Mouse (Mus musculus) intestine, embryonic 14.5 days (tissue): ENCODE data around the gene Epor. TPM values are rescaled to one million over a fixed set of nuclear protein-coding genes. Genes with fewer than 3 reads are reported as not detected.

Experiments
- ATAC-seq: fragments of 200-750 bp; cut with Nextera tagmentation; replicated peaks from 2 replicates; pipeline ENCODE4 v1.8.0; 2017; ENCODE audit warnings: low read depth, moderate number of reproducible peaks, moderate TSS enrichment, moderate library complexity; ENCODE audit not compliant: low FRiP score, low TSS enrichment
- DNase-seq: peaks from one replicate; pipeline ENCODE4 v3.0.0-alpha.2; 2018; ENCODE audit warnings: low spot score
- H3K27ac ChIP-seq: fragments of 300-500 bp; sonication (generic); 2 replicates; pipeline ENCODE4 v1.5.1; 2014; ENCODE audit warnings: low read depth, mild to moderate bottlenecking, control low read depth
- H3K27me3 ChIP-seq: fragments of 300-500 bp; sonication (generic); replicated peaks from 2 replicates; pipeline ENCODE4 v1.6.1; 2014; ENCODE audit warnings: low read length, control low read depth; ENCODE audit not compliant: control insufficient read depth, insufficient read depth
- H3K36me3 ChIP-seq: fragments of 300-500 bp; sonication (generic); 2 replicates; pipeline ENCODE4 v1.6.1; 2014; ENCODE audit warnings: low read length, control low read depth; ENCODE audit not compliant: control insufficient read depth, insufficient read depth
- H3K4me1 ChIP-seq: fragments of 300-500 bp; sonication (generic); replicated peaks from 2 replicates; pipeline ENCODE4 v1.6.1; 2014; ENCODE audit warnings: low read length, control low read depth, mixed read lengths; ENCODE audit not compliant: control insufficient read depth, insufficient read depth
- H3K4me2 ChIP-seq: fragments of 300-500 bp; sonication (generic); 2 replicates; pipeline ENCODE4 v1.6.1; 2014; ENCODE audit warnings: low read length
- H3K4me3 ChIP-seq: fragments of 300-500 bp; sonication (generic); 2 replicates; pipeline ENCODE4 v1.5.1; 2014; ENCODE audit warnings: low read depth, low read length, control low read depth, mixed read lengths
- H3K9ac ChIP-seq: fragments of 300-500 bp; sonication (generic); 2 replicates; pipeline ENCODE4 v1.6.1; 2014; ENCODE audit warnings: mild to moderate bottlenecking, low read length
- H3K9me3 ChIP-seq: fragments of 300-500 bp; sonication (generic); 2 replicates; pipeline ENCODE4 v1.6.1; 2016; ENCODE audit warnings: low read length, control low read depth; ENCODE audit not compliant: control insufficient read depth
- WGBS: fragments of 180-500 bp; shearing (Covaris S2); extraction: QIAGEN DNeasy Blood & Tissue Kit; methylation state at CpG from one replicate; pipeline ENCODE4 v1.1.7; 2014; 5-methylcytosine and 5-hydroxymethylcytosine counted together
- polyA plus RNA-seq: library from polyadenylated mRNA; unstranded; fragments of >200 nt; fragmentation: Nextera tagmentation; extraction: Ambion mirVana; gene quantifications from 2 replicates; pipeline ENCODE4 v1.2.1, GENCODE M21; 2014

Gene Epor
- polyA plus RNA-seq, result 4.1 and 4.2 TPM in 2 replicates

GRCm38 (mm10) chr9:21963417-21963816 is at the start of gene Epor:
TSS of gene Epor (minus strand) at chr9:21963506.
- ATAC-seq, result no peak
- H3K27me3 ChIP-seq, result peaks cover 43% of the 10 kb centered on the region
- H3K27ac ChIP-seq, result no peak within 1 kb of the TSS
- no peaks in the 10 kb centered on the region for H3K36me3 ChIP-seq
- WGBS, result 29% methylated on average over 8 of the region's 8 CpGs
- no peaks in the 10 kb centered on the region for H3K9me3 ChIP-seq
- H3K4me1 ChIP-seq, result peaks cover 15% of the 10 kb centered on the region; the same call in 1 of the 2 replicates
- peak within 1 kb of the TSS; percentile 42 for H3K4me3 ChIP-seq
- no peak for DNase-seq
- no peak within 1 kb of the TSS; the same call in 1 of the 2 replicates for H3K9ac ChIP-seq
- H3K4me2 ChIP-seq, result peak within 1 kb of the TSS; percentile 88

- Histone ChIP-seq H3K27ac (no peak overlapping the region), H3K36me3 (peaks cover 70% of the 10 kb centered on the region), H3K4me2 (no peak overlapping the region), H3K4me1 (no peaks in the 10 kb centered on the region), H3K4me3 (no peak overlapping the region), H3K27me3 (no peaks in the 10 kb centered on the region), H3K9me3 (no peaks in the 10 kb centered on the region), H3K9ac (no peak overlapping the region)
- ATAC-seq (no peak), DNase-seq (no peak)
- 93% methylated on average over 13 of the region's 13 CpGs for WGBS
These were observed 49.4 kb upstream of the Epor start for GRCm38 (mm10) chr9:22012731-22013130.

- Histone ChIP-seq H3K4me1 (no peaks in the 10 kb centered on the region), H3K36me3 (peaks cover 86% of the 10 kb centered on the region), H3K4me3 (no peak overlapping the region), H3K9me3 (no peaks in the 10 kb centered on the region), H3K27me3 (no peaks in the 10 kb centered on the region), H3K27ac (no peak overlapping the region), H3K4me2 (no peak overlapping the region), H3K9ac (no peak overlapping the region)
- DNase-seq (no peak), ATAC-seq (no peak)
- WGBS, result 92% methylated on average over 5 of the region's 5 CpGs
These were observed 47.7 kb upstream of the Epor start for GRCm38 (mm10) chr9:22011055-22011454.

GRCm38 (mm10) chr9:22004546-22004945 is 41.2 kb upstream of the Epor start:
- Histone ChIP-seq H3K9ac (no peak overlapping the region), H3K4me3 (no peak overlapping the region), H3K36me3 (peaks cover 53% of the 10 kb centered on the region), H3K27ac (no peak overlapping the region), H3K27me3 (no peaks in the 10 kb centered on the region), H3K4me2 (no peak overlapping the region), H3K9me3 (no peaks in the 10 kb centered on the region), H3K4me1 (peaks cover 10% of the 10 kb centered on the region)
- 90% methylated on average over 12 of the region's 12 CpGs for WGBS
- ATAC-seq (no peak), DNase-seq (no peak)

- Histone ChIP-seq H3K4me1 (peaks cover 10% of the 10 kb centered on the region), H3K9me3 (no peaks in the 10 kb centered on the region), H3K27me3 (no peaks in the 10 kb centered on the region), H3K4me3 (peak overlapping the region; percentile 85), H3K27ac (peak overlapping the region; percentile 76), H3K9ac (peak overlapping the region; percentile 63), H3K36me3 (peaks cover 39% of the 10 kb centered on the region), H3K4me2 (peak overlapping the region; percentile 85)
- peak; percentile 37 for ATAC-seq
- no peak for DNase-seq
- WGBS, result under 1% methylated on average over 18 of the region's 18 CpGs
These were observed 39.9 kb upstream of the Epor start for GRCm38 (mm10) chr9:22003163-22003554.

- H3K36me3 ChIP-seq, result peaks cover 33% of the 10 kb centered on the region
- peak within 1 kb of the TSS; percentile 85 for H3K4me3 ChIP-seq
- H3K4me2 ChIP-seq, result peak within 1 kb of the TSS; percentile 85
- DNase-seq (peak; percentile 97), ATAC-seq (peak; percentile 100)
- H3K9ac ChIP-seq, result peak within 1 kb of the TSS; percentile 63
- 6% methylated on average over 57 of the region's 57 CpGs for WGBS
- H3K27ac ChIP-seq, result peak within 1 kb of the TSS; percentile 76
- H3K9me3 ChIP-seq, result no peaks in the 10 kb centered on the region
- no peaks in the 10 kb centered on the region for H3K27me3 ChIP-seq
- peaks cover 10% of the 10 kb centered on the region for H3K4me1 ChIP-seq
These were observed 39.2 kb upstream of the Epor start, which contains the start of the genes Ccdc151 and Prkcsh for GRCm38 (mm10) chr9:22002194-22003162. TSS of gene Ccdc151 (minus strand) at chr9:22002634. TSS of gene Prkcsh (plus strand) at chr9:22002806.

GRCm38 (mm10) chr9:22001633-22002032 is 38.3 kb upstream of the Epor start:
- no peak for ATAC-seq
- H3K36me3 ChIP-seq, result peaks cover 24% of the 10 kb centered on the region
- DNase-seq, result no peak
- H3K27ac ChIP-seq, result no peak overlapping the region
- H3K9ac ChIP-seq, result no peak overlapping the region
- H3K9me3 ChIP-seq, result no peaks in the 10 kb centered on the region
- H3K4me3 ChIP-seq, result no peak overlapping the region
- H3K27me3 ChIP-seq, result no peaks in the 10 kb centered on the region
- H3K4me1 ChIP-seq, result peaks cover 10% of the 10 kb centered on the region
- no peak overlapping the region; the same call in 1 of the 2 replicates for H3K4me2 ChIP-seq
- 84% methylated on average over 4 of the region's 4 CpGs for WGBS

GRCm38 (mm10) chr9:22000296-22000695 is 37.0 kb upstream of the Epor start:
- H3K27ac ChIP-seq, result no peak overlapping the region
- H3K4me3 ChIP-seq, result no peak overlapping the region
- H3K27me3 ChIP-seq, result no peaks in the 10 kb centered on the region
- peaks cover 11% of the 10 kb centered on the region for H3K36me3 ChIP-seq
- ATAC-seq (no peak), DNase-seq (no peak)
- peaks cover 10% of the 10 kb centered on the region for H3K4me1 ChIP-seq
- H3K4me2 ChIP-seq, result no peak overlapping the region
- no peaks in the 10 kb centered on the region for H3K9me3 ChIP-seq
- WGBS, result 93% methylated on average over 6 of the region's 6 CpGs
- H3K9ac ChIP-seq, result no peak overlapping the region
